Mouse (Mus musculus): ENCODE measurements around the gene Tnrc6c.

Gene Tnrc6c

GRCm38 (mm10) chr11:117728841-117729240 lies 74.8 kb downstream of the Tnrc6c start:
- DNase-seq (ENCODE audit: low spot score in 2 of 2) = no peak

- DNase-seq (ENCODE audit: low spot score in 2 of 2) = no peak
Measured at GRCm38 (mm10) chr11:117729341-117729740, 75.3 kb downstream of the Tnrc6c start.

GRCm38 (mm10) chr11:117729798-117730489 lies 75.9 kb downstream of the Tnrc6c start:
- no peak for DNase-seq (ENCODE audit: low spot score in 2 of 2)

- DNase-seq (ENCODE audit: low spot score in 2 of 2) = no peak
Measured at GRCm38 (mm10) chr11:117730490-117730838, 76.4 kb downstream of the Tnrc6c start.

GRCm38 (mm10) chr11:117731470-117731869 lies 77.4 kb downstream of the Tnrc6c start:
- DNase-seq (ENCODE audit: low spot score in 2 of 2) = no peak

- peak; percentile 45 to 50 for DNase-seq (ENCODE audit: low spot score in 2 of 2)
Measured at GRCm38 (mm10) chr11:117736037-117736689, 82.1 kb downstream of the Tnrc6c start.

- no peak for DNase-seq (ENCODE audit: low spot score in 2 of 2)
Measured at GRCm38 (mm10) chr11:117738123-117738522, 84.0 kb downstream of the Tnrc6c start.

GRCm38 (mm10) chr11:117741128-117741527 lies 87.0 kb downstream of the Tnrc6c start:
- no peak for DNase-seq (ENCODE audit: low spot score in 2 of 2)

- DNase-seq (ENCODE audit: low spot score in 2 of 2) = no peak
Measured at GRCm38 (mm10) chr11:117742243-117742642, 88.2 kb downstream of the Tnrc6c start.

- DNase-seq (ENCODE audit: low spot score in 2 of 2) = no peak
Measured at GRCm38 (mm10) chr11:117742715-117743114, 88.6 kb downstream of the Tnrc6c start.

GRCm38 (mm10) chr11:117743454-117744030 lies 89.5 kb downstream of the Tnrc6c start:
- peak in 1 of 2 experiments; percentile 35 for DNase-seq (ENCODE audit: low spot score in 2 of 2)

GRCm38 (mm10) chr11:117748628-117749027 lies 94.5 kb downstream of the Tnrc6c start:
- no peak for DNase-seq (ENCODE audit: low spot score in 2 of 2)

- DNase-seq (ENCODE audit: low spot score in 2 of 2) = no peak
Measured at GRCm38 (mm10) chr11:117749414-117749813, 95.3 kb downstream of the Tnrc6c start.

GRCm38 (mm10) chr11:117751544-117751943 lies 97.5 kb downstream of the Tnrc6c start:
- DNase-seq (ENCODE audit: low spot score in 2 of 2) = no peak

- DNase-seq (ENCODE audit: low spot score in 2 of 2) = no peak
Measured at GRCm38 (mm10) chr11:117755891-117756290, 101.8 kb downstream of the Tnrc6c start.

GRCm38 (mm10) chr11:117759267-117759666 lies 105.2 kb downstream of the Tnrc6c start:
- DNase-seq (ENCODE audit: low spot score in 2 of 2) = no peak

- no peak for DNase-seq (ENCODE audit: low spot score in 2 of 2)
Measured at GRCm38 (mm10) chr11:117760374-117761119, 106.5 kb downstream of the Tnrc6c start.

- no peak for DNase-seq (ENCODE audit: low spot score in 2 of 2)
Measured at GRCm38 (mm10) chr11:117761801-117762200, 107.7 kb downstream of the Tnrc6c start.

GRCm38 (mm10) chr11:117762246-117762645 lies 108.2 kb downstream of the Tnrc6c start:
- DNase-seq (ENCODE audit: low spot score in 2 of 2) = no peak

- peak in 1 of 2 experiments; percentile 49 for DNase-seq (ENCODE audit: low spot score in 2 of 2)
Measured at GRCm38 (mm10) chr11:117764319-117764718, 110.2 kb downstream of the Tnrc6c start.

GRCm38 (mm10) chr11:117765361-117765760 lies 111.3 kb downstream of the Tnrc6c start:
- DNase-seq (ENCODE audit: low spot score in 2 of 2) = no peak

- DNase-seq (ENCODE audit: low spot score in 2 of 2) = no peak
Measured at GRCm38 (mm10) chr11:117766275-117766674, 112.2 kb downstream of the Tnrc6c start.

Data from urinary bladder, adult 18-20 months (tissue).